Mouse (Mus musculus) CH12.LX (cell line): Measurements from ENCODE around the gene Wdfy4.

Experiments
- CTCF ChIP-seq, 2 experiments: IDR thresholded peaks in 1 of 2; conservative IDR thresholded peaks in 1 of 2; 2 replicates each; pipeline ENCODE4 v1.5.1; 2011 to 2012; ENCODE audit warnings: low read depth in 2 of 2, low read length in 2 of 2, improper control_type of control experiment in 1 of 2, inconsistent platforms in 1 of 2, mild to moderate bottlenecking in 1 of 2, moderate library complexity in 1 of 2
- ELF1 ChIP-seq: IDR thresholded peaks from 2 replicates; pipeline ENCODE4 v1.6.1; 2014; ENCODE audit warnings: low read depth, mild to moderate bottlenecking, inconsistent platforms, low read length, improper control_type of control experiment
- EP300 ChIP-seq: IDR thresholded peaks from 2 replicates; pipeline ENCODE4 v1.6.1; 2011; ENCODE audit warnings: low read length, improper control_type of control experiment
- HCFC1 ChIP-seq: IDR thresholded peaks from 2 replicates; pipeline ENCODE4 v1.6.1; 2012; ENCODE audit warnings: low read depth, mild to moderate bottlenecking, inconsistent platforms, low read length, improper control_type of control experiment
- MAFK ChIP-seq: IDR thresholded peaks from 2 replicates; pipeline ENCODE4 v1.6.1; 2011; ENCODE audit warnings: low read length, improper control_type of control experiment; ENCODE audit not compliant: insufficient replicate concordance
- MAX ChIP-seq: IDR thresholded peaks from 2 replicates; pipeline ENCODE4 v1.6.1; 2011; ENCODE audit warnings: low read length, improper control_type of control experiment
- MYC ChIP-seq: IDR thresholded peaks from 2 replicates; pipeline ENCODE4 v1.6.1; 2011; ENCODE audit warnings: low read depth, mild to moderate bottlenecking, improper control_type of control experiment, low read length
- POLR2A ChIP-seq: IDR thresholded peaks from 2 replicates; pipeline ENCODE4 v1.6.1; 2011; ENCODE audit warnings: low read depth, mild to moderate bottlenecking, improper control_type of control experiment, low read length
- POLR2AphosphoS2 ChIP-seq: IDR thresholded peaks from 2 replicates; pipeline ENCODE4 v1.6.1; 2011; ENCODE audit warnings: low read depth, low read length, improper control_type of control experiment
- RAD21 ChIP-seq: IDR thresholded peaks from 2 replicates; pipeline ENCODE4 v1.6.1; 2011; ENCODE audit warnings: low read depth, mild to moderate bottlenecking, low read length, improper control_type of control experiment, moderate library complexity
- UBTF ChIP-seq: IDR thresholded peaks from 2 replicates; pipeline ENCODE4 v1.6.1; 2012; ENCODE audit warnings: low read depth, mild to moderate bottlenecking, inconsistent platforms, low read length, improper control_type of control experiment, moderate library complexity
- ZC3H11A ChIP-seq: IDR thresholded peaks from 2 replicates; pipeline ENCODE4 v1.6.1; 2012; ENCODE audit warnings: low read depth, mild to moderate bottlenecking, inconsistent platforms, low read length, improper control_type of control experiment

DNA sequence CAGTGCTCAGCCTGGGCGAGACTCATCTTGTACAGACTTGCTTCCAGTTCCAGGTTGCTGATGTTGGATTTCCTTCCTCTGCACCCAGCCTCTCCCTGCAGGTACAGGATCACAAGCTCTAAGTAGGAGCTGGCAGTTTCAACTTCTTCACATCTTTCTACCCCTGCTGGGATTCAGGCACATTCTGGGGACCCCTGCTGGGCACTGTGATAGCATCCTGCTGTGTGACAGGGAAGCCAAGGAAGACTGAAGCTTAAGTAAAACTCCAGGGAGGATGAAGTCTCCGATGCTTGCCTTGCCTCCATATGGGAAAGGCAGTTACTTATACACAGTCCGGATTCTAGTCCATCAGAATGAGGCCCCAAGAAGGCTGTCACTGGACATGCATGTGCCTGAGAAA lies 148.5 kb downstream of the Wdfy4 start:
- no peak for TF ChIP-seq POLR2A
- no peak for TF ChIP-seq MAX
- no peak for TF ChIP-seq ZC3H11A
- no peak for TF ChIP-seq MAFK
- no peak for TF ChIP-seq ELF1
- no peak for TF ChIP-seq CTCF (conservative IDR thresholded peaks at IDR 0.05 in 1 of 2, IDR thresholded peaks at IDR 0.05 in 1 of 2; ENCODE audit: low read depth in 2 of 2, low read length in 2 of 2)
- TF ChIP-seq UBTF: no peak
- no peak for TF ChIP-seq EP300
- TF ChIP-seq RAD21: no peak
- no peak for TF ChIP-seq POLR2AphosphoS2
- no peak for TF ChIP-seq MYC
- no peak for TF ChIP-seq HCFC1
